Mouse (Mus musculus) neural tube, embryonic 13.5 days (tissue): ENCODE data around the gene Tie1. TPM values are rescaled to one million over a fixed set of nuclear protein-coding genes. Genes with fewer than 3 reads are reported as not detected.

Experiments
- ATAC-seq: fragments of 200-750 bp; cut with Nextera tagmentation; 2 replicates; pipeline ENCODE4 v1.8.0; 2017; ENCODE audit warnings: low read depth, mild to moderate bottlenecking, moderate TSS enrichment, moderate library complexity
- H3K27ac ChIP-seq: fragments of 300-500 bp; sonication (generic); replicated peaks from 2 replicates; pipeline ENCODE4 v1.5.1; 2015; ENCODE audit warnings: moderate library complexity, mild to moderate bottlenecking, inconsistent platforms
- H3K27me3 ChIP-seq: fragments of 300-500 bp; sonication (generic); 2 replicates; pipeline ENCODE4 v1.6.1; 2015; ENCODE audit warnings: mild to moderate bottlenecking, inconsistent platforms
- H3K36me3 ChIP-seq: fragments of 300-500 bp; sonication (generic); 2 replicates; pipeline ENCODE4 v1.6.1; 2015; ENCODE audit warnings: mild to moderate bottlenecking, inconsistent platforms
- H3K4me1 ChIP-seq: fragments of 300-500 bp; sonication (generic); replicated peaks from 2 replicates; pipeline ENCODE4 v1.6.1; 2015; ENCODE audit warnings: inconsistent platforms
- H3K4me2 ChIP-seq: fragments of 300-500 bp; sonication (generic); 2 replicates; pipeline ENCODE4 v1.6.1; 2015; ENCODE audit warnings: inconsistent platforms, mild to moderate bottlenecking, moderate library complexity
- H3K4me3 ChIP-seq: fragments of 300-500 bp; sonication (generic); 2 replicates; pipeline ENCODE4 v1.5.1; 2015; ENCODE audit warnings: mild to moderate bottlenecking, inconsistent platforms
- H3K9ac ChIP-seq: fragments of 300-500 bp; sonication (generic); 2 replicates; pipeline ENCODE4 v1.6.1; 2015; ENCODE audit warnings: moderate library complexity, mild to moderate bottlenecking, inconsistent platforms
- H3K9me3 ChIP-seq: fragments of 300-500 bp; sonication (generic); 2 replicates; pipeline ENCODE4 v1.6.1; 2016; ENCODE audit warnings: inconsistent platforms
- WGBS: fragments of 180-500 bp; shearing (Covaris S2); methylation state at CpG from one replicate; pipeline ENCODE4 v1.1.7; 2015; 5-methylcytosine and 5-hydroxymethylcytosine counted together
- polyA plus RNA-seq: library from polyadenylated mRNA; unstranded; fragments of >200 nt; fragmentation: Nextera tagmentation; extraction: Ambion mirVana; gene quantifications from 2 replicates; pipeline ENCODE4 v1.2.1, GENCODE M21; 2015

Tie1 gene
- 19.3 and 21.0 TPM in 2 replicates for polyA plus RNA-seq

- Histone ChIP-seq H3K4me3 (no peak within 1 kb of the TSS), H3K27ac (no peak within 1 kb of the TSS), H3K9ac (no peak within 1 kb of the TSS), H3K4me1 (no peaks in the 10 kb centered on the region), H3K27me3 (no peaks in the 10 kb centered on the region), H3K36me3 (no peaks in the 10 kb centered on the region), H3K9me3 (no peaks in the 10 kb centered on the region), H3K4me2 (peak within 1 kb of the TSS; percentile 24; the same call in 1 of the 2 replicates)
- no peak for ATAC-seq
- 70% methylated on average over 8 of the region's 8 CpGs for WGBS
These were observed at the start of gene Tie1 for GRCm38 (mm10) chr4:118489717-118490132. Gene Tie1 (minus strand): TSS chr4:118490061.

- H3K9me3 ChIP-seq: no peaks in the 10 kb centered on the region
- H3K4me2 ChIP-seq: no peak overlapping the region
- H3K4me3 ChIP-seq: no peak overlapping the region
- 55% methylated on average over 6 of the region's 6 CpGs for WGBS
- peaks cover 9% of the 10 kb centered on the region; the same call in 1 of the 2 replicates for H3K27me3 ChIP-seq
- no peak overlapping the region for H3K9ac ChIP-seq
- no peaks in the 10 kb centered on the region for H3K4me1 ChIP-seq
- no peak overlapping the region for H3K27ac ChIP-seq
- no peak for ATAC-seq
- no peaks in the 10 kb centered on the region for H3K36me3 ChIP-seq
These were observed 47.9 kb upstream of the Tie1 start for GRCm38 (mm10) chr4:118537801-118538200.

- Histone ChIP-seq H3K27me3 (no peaks in the 10 kb centered on the region), H3K36me3 (no peaks in the 10 kb centered on the region), H3K4me2 (no peak overlapping the region), H3K9me3 (no peaks in the 10 kb centered on the region), H3K9ac (no peak overlapping the region), H3K4me1 (no peaks in the 10 kb centered on the region), H3K4me3 (no peak overlapping the region), H3K27ac (no peak overlapping the region)
- WGBS: 81% methylated on average over 6 of the region's 6 CpGs
- no peak for ATAC-seq
These were observed 45.7 kb upstream of the Tie1 start for GRCm38 (mm10) chr4:118535610-118536009.

- no peaks in the 10 kb centered on the region for H3K27me3 ChIP-seq
- no peak overlapping the region for H3K9ac ChIP-seq
- no peaks in the 10 kb centered on the region for H3K36me3 ChIP-seq
- H3K4me1 ChIP-seq: no peaks in the 10 kb centered on the region
- no peak overlapping the region for H3K4me3 ChIP-seq
- H3K27ac ChIP-seq: no peak overlapping the region
- WGBS: 85% methylated on average over 7 of the region's 7 CpGs
- no peak overlapping the region for H3K4me2 ChIP-seq
- H3K9me3 ChIP-seq: no peaks in the 10 kb centered on the region
- ATAC-seq: no peak
These were observed 43.7 kb upstream of the Tie1 start for GRCm38 (mm10) chr4:118533605-118534004.

- H3K27me3 ChIP-seq: no peaks in the 10 kb centered on the region
- WGBS: 71% methylated on average over 3 of the region's 4 CpGs
- no peak overlapping the region for H3K4me2 ChIP-seq
- ATAC-seq: no peak
- H3K27ac ChIP-seq: no peak overlapping the region
- no peaks in the 10 kb centered on the region for H3K36me3 ChIP-seq
- no peak overlapping the region for H3K9ac ChIP-seq
- no peaks in the 10 kb centered on the region for H3K4me1 ChIP-seq
- no peak overlapping the region for H3K4me3 ChIP-seq
- no peaks in the 10 kb centered on the region for H3K9me3 ChIP-seq
These were observed 43.3 kb upstream of the Tie1 start for GRCm38 (mm10) chr4:118533156-118533555.

- Histone ChIP-seq H3K9ac (no peak overlapping the region), H3K27me3 (no peaks in the 10 kb centered on the region), H3K4me1 (no peaks in the 10 kb centered on the region), H3K27ac (no peak overlapping the region), H3K9me3 (no peaks in the 10 kb centered on the region), H3K4me2 (no peak overlapping the region), H3K36me3 (no peaks in the 10 kb centered on the region), H3K4me3 (no peak overlapping the region)
- 80% methylated on average over 5 of the region's 5 CpGs for WGBS
- ATAC-seq: no peak
These were observed 42.8 kb upstream of the Tie1 start for GRCm38 (mm10) chr4:118532663-118533062.

GRCm38 (mm10) chr4:118527720-118528119 lies 37.9 kb upstream of the Tie1 start:
- no peaks in the 10 kb centered on the region for H3K27me3 ChIP-seq
- ATAC-seq: no peak
- H3K27ac ChIP-seq: no peak overlapping the region
- H3K9ac ChIP-seq: no peak overlapping the region
- no peaks in the 10 kb centered on the region for H3K4me1 ChIP-seq
- H3K4me3 ChIP-seq: no peak overlapping the region
- no peak overlapping the region for H3K4me2 ChIP-seq
- no peaks in the 10 kb centered on the region for H3K9me3 ChIP-seq
- WGBS: 85% methylated on average over 6 of the region's 6 CpGs
- H3K36me3 ChIP-seq: no peaks in the 10 kb centered on the region

DNA sequence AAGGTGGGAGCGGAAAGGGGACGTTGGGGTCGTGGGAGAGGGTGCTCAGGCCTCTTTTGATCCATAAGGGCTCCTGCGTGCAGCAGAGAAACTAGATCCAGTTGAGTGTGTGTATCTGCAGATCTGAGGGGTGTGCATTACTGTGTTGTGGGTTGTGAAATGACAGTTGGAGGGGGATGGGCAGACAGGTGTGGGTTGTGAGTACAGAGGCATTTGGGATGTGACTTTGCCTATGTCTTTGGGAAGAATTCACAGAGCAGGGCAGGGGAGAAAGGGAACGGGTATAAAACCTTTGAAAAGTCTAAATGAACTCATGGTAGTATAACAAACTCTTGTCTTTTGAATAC lies 37.4 kb upstream of the Tie1 start:
- no peak overlapping the region for H3K9ac ChIP-seq
- H3K27me3 ChIP-seq: no peaks in the 10 kb centered on the region
- WGBS: 55% methylated on average over 5 of the region's 5 CpGs
- no peaks in the 10 kb centered on the region for H3K9me3 ChIP-seq
- no peaks in the 10 kb centered on the region for H3K36me3 ChIP-seq
- no peak overlapping the region for H3K27ac ChIP-seq
- H3K4me1 ChIP-seq: no peaks in the 10 kb centered on the region
- no peak overlapping the region for H3K4me3 ChIP-seq
- ATAC-seq: no peak
- H3K4me2 ChIP-seq: no peak overlapping the region

- no peak within 1 kb of the TSS for H3K4me2 ChIP-seq
- H3K36me3 ChIP-seq: no peaks in the 10 kb centered on the region
- WGBS: 49% methylated on average over 17 of the region's 17 CpGs
- no peak within 1 kb of the TSS for H3K27ac ChIP-seq
- no peaks in the 10 kb centered on the region for H3K4me1 ChIP-seq
- no peaks in the 10 kb centered on the region for H3K27me3 ChIP-seq
- no peak within 1 kb of the TSS for H3K4me3 ChIP-seq
- no peak within 1 kb of the TSS for H3K9ac ChIP-seq
- H3K9me3 ChIP-seq: no peaks in the 10 kb centered on the region
- ATAC-seq: no peak
These were observed 36.8 kb upstream of the Tie1 start, which contains the start of gene 2610528J11Rik for GRCm38 (mm10) chr4:118526408-118527334. Gene 2610528J11Rik (plus strand): TSS chr4:118526999.

DNA sequence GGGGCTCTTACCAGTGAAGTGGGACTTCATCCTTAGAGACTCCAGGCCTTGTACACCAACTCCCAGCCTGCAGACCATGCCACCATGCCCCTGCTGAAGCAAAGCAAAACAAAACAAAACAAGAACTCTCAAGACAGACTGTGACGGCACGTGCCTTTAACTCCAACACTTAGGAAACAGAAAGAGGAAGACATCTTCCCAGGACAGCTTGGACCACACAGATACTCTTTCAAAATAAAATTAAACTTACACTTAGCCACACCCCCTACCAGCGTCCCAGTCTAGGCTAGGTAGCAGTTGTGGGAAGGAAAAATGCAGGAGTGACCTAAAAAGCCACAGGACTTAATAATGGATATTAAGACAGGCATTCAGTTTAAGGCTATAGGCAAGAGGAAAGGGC lies 35.9 kb upstream of the Tie1 start:
- no peaks in the 10 kb centered on the region for H3K36me3 ChIP-seq
- H3K4me2 ChIP-seq: no peak overlapping the region
- 78% methylated on average over 3 of the region's 3 CpGs for WGBS
- no peaks in the 10 kb centered on the region for H3K4me1 ChIP-seq
- H3K9me3 ChIP-seq: no peaks in the 10 kb centered on the region
- no peak for ATAC-seq
- H3K9ac ChIP-seq: no peak overlapping the region
- no peaks in the 10 kb centered on the region for H3K27me3 ChIP-seq
- no peak overlapping the region for H3K4me3 ChIP-seq
- H3K27ac ChIP-seq: no peak overlapping the region

GRCm38 (mm10) chr4:118523976-118524375 lies 34.1 kb upstream of the Tie1 start:
- no peaks in the 10 kb centered on the region for H3K4me1 ChIP-seq
- WGBS: 59% methylated on average over 7 of the region's 7 CpGs

DNA sequence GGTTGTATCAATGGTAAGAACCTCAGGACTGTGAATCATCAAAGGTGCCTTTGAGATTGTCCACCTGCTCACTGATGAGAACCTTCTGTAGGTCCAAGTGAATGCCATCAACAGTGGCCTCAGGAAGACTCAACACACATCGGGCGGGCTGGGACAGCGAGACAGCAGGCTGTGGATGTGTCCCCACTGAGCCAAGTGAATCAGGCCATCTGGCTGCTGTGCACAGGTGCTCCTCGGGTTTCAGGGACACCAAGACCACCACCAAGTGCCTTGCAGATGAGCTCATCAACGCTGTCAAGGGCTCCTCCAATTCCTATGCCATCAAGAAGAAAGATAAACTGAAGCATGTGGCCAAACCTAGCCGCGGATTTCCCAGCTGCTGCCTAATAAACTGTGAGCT lies 32.4 kb upstream of the Tie1 start:
- Histone ChIP-seq H3K36me3 (no peaks in the 10 kb centered on the region), H3K9ac (no peak overlapping the region), H3K27me3 (no peaks in the 10 kb centered on the region), H3K4me2 (no peak overlapping the region), H3K9me3 (no peaks in the 10 kb centered on the region), H3K4me1 (peaks cover 5% of the 10 kb centered on the region), H3K4me3 (no peak overlapping the region), H3K27ac (no peak overlapping the region)
- 89% methylated on average over 7 of the region's 7 CpGs for WGBS
- ATAC-seq: no peak

More at GRCm38 (mm10) chr4:118523976-118524375, 34.1 kb upstream of the Tie1 start:
- Histone ChIP-seq H3K9ac (no peak overlapping the region), H3K27me3 (no peaks in the 10 kb centered on the region), H3K9me3 (no peaks in the 10 kb centered on the region), H3K36me3 (no peaks in the 10 kb centered on the region), H3K27ac (no peak overlapping the region), H3K4me3 (no peak overlapping the region), H3K4me2 (no peak overlapping the region)
- ATAC-seq: no peak

DNA sequence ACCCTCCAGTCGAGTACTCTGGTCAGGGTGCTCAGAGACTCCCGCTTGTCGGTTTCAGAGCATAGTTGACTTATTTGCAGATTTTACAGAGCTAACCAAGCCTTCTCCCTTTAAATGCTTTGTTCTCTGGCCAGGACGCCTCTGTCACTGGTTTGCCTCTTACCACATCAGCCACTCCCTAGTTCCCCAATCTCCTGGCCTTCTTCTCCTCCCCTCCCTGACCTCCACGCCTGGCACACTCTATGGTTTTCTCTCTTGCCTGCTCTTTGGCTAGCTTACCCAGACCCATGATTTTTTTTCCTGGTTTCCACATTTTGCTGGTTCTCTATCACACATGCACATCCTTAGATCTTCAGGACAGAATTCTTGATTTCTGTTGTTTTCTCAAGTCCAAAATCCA lies 28.3 kb upstream of the Tie1 start:
- 68% methylated on average over 5 of the region's 5 CpGs for WGBS
- no peak for ATAC-seq

More for the DNA sequence above, 28.3 kb upstream of the Tie1 start:
- H3K4me3 ChIP-seq: no peak overlapping the region
- H3K9ac ChIP-seq: no peak overlapping the region
- H3K36me3 ChIP-seq: no peaks in the 10 kb centered on the region
- H3K27me3 ChIP-seq: peaks cover 6% of the 10 kb centered on the region
- H3K9me3 ChIP-seq: no peaks in the 10 kb centered on the region
- H3K27ac ChIP-seq: no peak overlapping the region
- peaks cover 14% of the 10 kb centered on the region for H3K4me1 ChIP-seq
- no peak overlapping the region for H3K4me2 ChIP-seq
